Mouse (Mus musculus) kidney, adult 2 months (tissue): ENCODE measurements around the gene Sh2d1b1. TPM values are rescaled to one million over a fixed set of nuclear protein-coding genes. Genes with fewer than 3 reads are reported as not detected.
A peak's percentile ranks its signal among the peaks of the same experiment; 100 is the strongest.

Experiments used
- DNase-seq: peaks from one replicate; pipeline ENCODE4 v3.0.0; 2021
- H3K27ac ChIP-seq: fragments of 200-500 bp; 2 replicates; pipeline ENCODE4 v1.5.1; 2012; ENCODE audit warnings: low read depth, low read length, control low read depth, inconsistent platforms; ENCODE audit not compliant: insufficient read depth
- H3K27me3 ChIP-seq: fragments of 200-500 bp; replicated peaks from 2 replicates; pipeline ENCODE4 v1.6.1; 2012; ENCODE audit warnings: mild to moderate bottlenecking, moderate library complexity, low read length, inconsistent platforms; ENCODE audit not compliant: control insufficient read depth, insufficient read depth
- H3K36me3 ChIP-seq: fragments of 200-500 bp; 2 replicates; pipeline ENCODE4 v1.6.1; 2012; ENCODE audit warnings: mild to moderate bottlenecking, moderate library complexity, low read length, inconsistent platforms; ENCODE audit not compliant: control insufficient read depth, insufficient read depth
- H3K4me1 ChIP-seq: fragments of 200-500 bp; 2 replicates; pipeline ENCODE4 v1.6.1; 2011; ENCODE audit warnings: low read length; ENCODE audit not compliant: control insufficient read depth, insufficient read depth
- H3K4me3 ChIP-seq: fragments of 200-500 bp; 2 replicates; pipeline ENCODE4 v1.5.1; 2011; ENCODE audit warnings: mild to moderate bottlenecking, low read depth, low read length, control low read depth; ENCODE audit not compliant: insufficient read depth
- CTCF ChIP-seq: fragments of 200-500 bp; conservative IDR thresholded peaks from 2 replicates; pipeline ENCODE4 v1.5.1; 2011; ENCODE audit warnings: low read depth, mild to moderate bottlenecking, control low read depth, low read length, moderate library complexity, mixed read lengths; ENCODE audit not compliant: insufficient read depth, insufficient read length
- POLR2A ChIP-seq: fragments of 200-500 bp; IDR thresholded peaks from one replicate; pipeline ENCODE4 v1.6.1; 2011; ENCODE audit warnings: low read depth, low read length, control low read depth
- WGBS: fragments of 180-500 bp; shearing (Covaris S2); methylation state at CpG from one replicate; pipeline ENCODE4 v1.1.7; 2018; 5-methylcytosine and 5-hydroxymethylcytosine counted together
- polyA plus RNA-seq: library from polyadenylated mRNA; depleted of rRNA; stranded (reverse); fragments of >200 nt; gene quantifications from 2 replicates; pipeline ENCODE4 v1.2.3, GENCODE M21; 2012

Gene Sh2d1b1
- polyA plus RNA-seq, 1 experiment: 0.50 TPM

DNA sequence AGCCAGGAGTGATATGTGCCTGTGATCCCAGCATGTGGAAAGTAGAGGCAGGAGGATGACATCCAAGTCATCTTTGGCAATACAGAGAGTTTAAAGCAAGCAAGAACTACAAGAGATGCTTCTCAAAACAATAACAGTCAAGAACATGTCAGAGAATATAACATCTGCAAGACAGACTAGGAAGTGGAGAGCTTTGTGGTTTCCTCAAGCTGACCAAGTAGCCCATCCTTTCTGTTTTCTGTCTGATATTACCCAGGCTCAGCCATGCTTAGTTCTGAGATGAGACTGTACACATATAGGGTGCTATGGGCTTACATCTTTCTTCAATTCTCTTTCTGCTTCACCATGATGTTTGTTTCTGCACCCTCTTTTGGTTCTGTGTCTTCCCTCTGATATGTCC, 3.9 kb upstream of the Sh2d1b1 start:
- no peak for TF ChIP-seq POLR2A
- no peak for TF ChIP-seq CTCF
- DNase-seq: no peak
- Histone ChIP-seq H3K4me1 (no peaks in the 10 kb centered on the region), H3K4me3 (no peak overlapping the region), H3K36me3 (no peaks in the 10 kb centered on the region), H3K27ac (no peak overlapping the region), H3K27me3 (no peaks in the 10 kb centered on the region)

DNA sequence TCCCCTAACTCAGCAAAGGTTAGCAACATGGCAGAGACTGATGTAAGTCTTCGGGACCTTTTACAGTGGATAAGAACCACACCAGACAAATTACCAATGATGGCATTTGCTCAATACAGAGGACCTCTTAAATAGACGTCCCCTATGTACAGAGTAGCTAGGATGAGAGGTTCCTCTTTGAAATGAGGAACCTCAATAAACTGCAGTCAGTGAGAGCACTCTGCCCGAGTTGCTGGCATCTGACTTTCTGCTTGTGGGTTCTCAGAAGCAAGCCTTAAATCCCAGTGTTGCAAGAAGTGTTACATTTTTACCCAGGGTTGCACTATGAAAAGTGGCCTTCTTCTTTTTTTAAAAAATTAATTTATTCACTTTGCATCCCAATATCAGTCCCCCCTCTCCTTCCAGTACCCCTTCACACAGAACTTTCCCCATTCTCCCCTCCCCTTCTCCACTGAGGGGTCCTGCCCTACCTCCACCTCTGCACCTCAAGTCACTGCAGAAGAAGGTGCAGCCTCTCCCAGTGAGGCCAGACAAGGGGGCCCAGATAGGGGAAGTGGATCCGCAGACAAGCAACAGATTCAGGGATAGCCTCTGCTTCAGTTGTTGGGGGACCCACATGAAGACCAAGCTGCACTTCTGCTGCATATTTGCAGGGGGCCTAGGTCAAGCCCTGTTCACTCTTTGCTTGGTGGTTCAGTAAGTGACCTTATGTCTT, 5.5 kb downstream of the Sh2d1b1 start:
- no peak for TF ChIP-seq CTCF
- TF ChIP-seq POLR2A: no peak
- H3K4me3 ChIP-seq: no peak overlapping the region
- WGBS: 82% methylated on average over 4 of the region's 4 CpGs
- no peaks in the 10 kb centered on the region for H3K36me3 ChIP-seq
- peak; percentile 6 for DNase-seq
- no peaks in the 10 kb centered on the region for H3K27me3 ChIP-seq
- H3K27ac ChIP-seq: no peak overlapping the region
- no peaks in the 10 kb centered on the region for H3K4me1 ChIP-seq

- no peak overlapping the region for H3K4me3 ChIP-seq
- TF ChIP-seq POLR2A (no peak), CTCF (peak; percentile 30; the same call in 1 of the 2 replicates)
- H3K36me3 ChIP-seq: no peaks in the 10 kb centered on the region
- 18% methylated on average over 9 of the region's 9 CpGs for WGBS
- peaks cover 5% of the 10 kb centered on the region; the same call in 1 of the 2 replicates for H3K4me1 ChIP-seq
- peak; percentile 79 for DNase-seq
- H3K27ac ChIP-seq: peak overlapping the region; percentile 0; the same call in 1 of the 2 replicates
- H3K27me3 ChIP-seq: no peaks in the 10 kb centered on the region
These were observed 15.3 kb downstream of the Sh2d1b1 start for GRCm38 (mm10) chr1:170292239-170292951.

GRCm38 (mm10) chr1:170293257-170293656, 16.1 kb downstream of the Sh2d1b1 start:
- no peak overlapping the region for H3K4me3 ChIP-seq
- WGBS: 83% methylated on average over 5 of the region's 5 CpGs
- TF ChIP-seq CTCF (no peak), POLR2A (no peak)
- DNase-seq: no peak
- H3K27me3 ChIP-seq: no peaks in the 10 kb centered on the region
- peaks cover 5% of the 10 kb centered on the region; the same call in 1 of the 2 replicates for H3K4me1 ChIP-seq
- H3K36me3 ChIP-seq: no peaks in the 10 kb centered on the region
- H3K27ac ChIP-seq: no peak overlapping the region

DNA sequence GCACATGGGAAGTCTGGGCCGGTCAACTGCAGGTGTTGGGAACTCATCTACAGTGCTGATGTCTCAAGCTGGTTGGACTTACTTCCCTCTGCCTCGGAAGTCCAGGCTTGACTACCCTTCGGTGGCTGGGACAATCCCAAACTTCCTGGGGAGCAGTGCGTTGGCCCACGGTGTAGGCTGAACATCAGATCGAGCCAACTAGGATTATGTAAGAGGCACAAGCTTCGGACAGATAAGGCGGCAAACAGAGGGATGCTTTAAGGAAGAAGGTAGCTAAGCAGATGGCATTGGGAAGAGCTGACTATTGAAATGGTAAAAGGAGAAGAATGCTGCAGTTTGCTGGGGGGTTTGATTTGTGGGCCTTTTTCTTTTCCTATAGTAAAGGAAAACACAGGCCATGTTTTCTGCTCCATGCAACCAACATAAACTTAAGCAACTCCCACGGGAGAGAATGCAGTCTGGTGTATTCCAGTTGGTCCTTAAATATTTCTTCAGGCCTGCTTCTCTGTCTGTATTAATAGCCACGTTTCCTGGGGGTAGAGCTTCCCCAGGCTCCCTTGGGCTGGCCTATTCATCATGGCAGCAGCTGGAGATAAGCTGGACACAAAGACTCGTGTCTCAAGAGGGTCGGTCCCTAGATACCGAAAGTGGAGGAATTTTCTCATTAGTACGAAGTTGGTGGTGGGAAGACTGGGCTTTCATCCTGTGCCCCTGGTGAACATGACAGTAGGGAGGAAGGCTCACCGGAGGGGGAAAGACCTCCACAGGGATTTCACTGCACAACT, 17.9 kb downstream of the Sh2d1b1 start:
- TF ChIP-seq POLR2A (no peak), CTCF (no peak)
- H3K36me3 ChIP-seq: no peaks in the 10 kb centered on the region
- H3K4me3 ChIP-seq: no peak overlapping the region
- WGBS: 84% methylated on average over 15 of the region's 15 CpGs
- no peak overlapping the region for H3K27ac ChIP-seq
- no peak for DNase-seq
- H3K27me3 ChIP-seq: no peaks in the 10 kb centered on the region
- H3K4me1 ChIP-seq: peaks cover 5% of the 10 kb centered on the region; the same call in 1 of the 2 replicates

DNA sequence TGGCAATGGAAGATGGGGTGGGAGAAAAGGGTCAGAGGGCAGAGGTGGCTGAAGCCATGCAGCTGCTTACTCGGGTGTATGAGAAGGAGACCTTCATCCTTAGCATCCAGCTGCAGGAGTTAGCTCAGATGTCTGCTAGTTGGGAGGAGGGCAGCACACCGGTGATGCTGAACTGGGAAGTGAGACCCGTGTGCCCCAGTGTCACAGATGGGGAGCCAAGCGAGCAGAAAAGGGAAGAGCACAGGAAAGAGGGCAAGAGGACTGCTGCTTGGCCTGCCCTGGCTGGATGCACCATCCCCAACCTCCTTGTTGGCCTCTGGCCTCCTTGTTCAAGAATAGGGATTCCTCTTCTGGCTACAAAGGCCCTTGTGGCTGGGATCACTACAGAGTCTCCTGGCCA, 22.4 kb downstream of the Sh2d1b1 start:
- Histone ChIP-seq H3K27ac (no peak overlapping the region), H3K36me3 (no peaks in the 10 kb centered on the region), H3K4me3 (no peak overlapping the region), H3K4me1 (no peaks in the 10 kb centered on the region), H3K27me3 (no peaks in the 10 kb centered on the region)
- TF ChIP-seq POLR2A (no peak), CTCF (no peak)
- WGBS: 46% methylated on average over 4 of the region's 4 CpGs
- no peak for DNase-seq

DNA sequence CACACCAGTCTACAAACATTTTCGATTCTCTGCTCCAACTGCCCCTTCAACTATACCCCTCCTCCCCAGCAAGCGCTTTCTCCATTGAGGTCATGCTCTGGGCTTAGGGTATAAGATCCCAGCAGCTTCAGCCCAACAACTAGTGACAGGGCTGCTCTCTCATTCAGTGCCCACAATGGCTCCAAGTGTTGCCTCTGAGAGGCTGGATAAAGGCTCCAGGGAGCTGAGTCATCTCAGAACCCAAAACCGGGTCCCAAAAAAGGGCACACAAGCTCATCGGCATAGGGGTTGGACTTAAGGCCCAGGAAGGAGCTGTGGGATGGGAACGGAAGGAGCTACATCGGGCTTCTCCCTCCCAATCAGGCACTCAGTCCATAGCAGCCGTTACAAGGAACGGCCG, 24.6 kb downstream of the Sh2d1b1 start:
- no peaks in the 10 kb centered on the region for H3K4me1 ChIP-seq
- no peak for DNase-seq
- 89% methylated on average over 9 of the region's 9 CpGs for WGBS
- H3K36me3 ChIP-seq: no peaks in the 10 kb centered on the region
- no peaks in the 10 kb centered on the region for H3K27me3 ChIP-seq
- H3K4me3 ChIP-seq: no peak overlapping the region
- no peak for TF ChIP-seq CTCF
- TF ChIP-seq POLR2A: no peak
- no peak overlapping the region for H3K27ac ChIP-seq
